Mouse (Mus musculus) lung, postnatal 0 days (tissue): ENCODE measurements at regions not wholly inside any gene's neighbourhood (a gene's known extent, or its start where the extent isn't known, plus 50 kb on each side); places are given as distances from the start of the nearest gene placed in this dataset.

Source experiments
- CTCF ChIP-seq: IDR thresholded peaks from 2 replicates; pipeline ENCODE4 v1.5.1; 2016; ENCODE audit warnings: antibody characterized with exemption, mild to moderate bottlenecking
- EP300 ChIP-seq: IDR thresholded peaks from 2 replicates; pipeline ENCODE4 v1.6.1; 2016; ENCODE audit warnings: antibody characterized with exemption, mild to moderate bottlenecking, control low read depth

DNA sequence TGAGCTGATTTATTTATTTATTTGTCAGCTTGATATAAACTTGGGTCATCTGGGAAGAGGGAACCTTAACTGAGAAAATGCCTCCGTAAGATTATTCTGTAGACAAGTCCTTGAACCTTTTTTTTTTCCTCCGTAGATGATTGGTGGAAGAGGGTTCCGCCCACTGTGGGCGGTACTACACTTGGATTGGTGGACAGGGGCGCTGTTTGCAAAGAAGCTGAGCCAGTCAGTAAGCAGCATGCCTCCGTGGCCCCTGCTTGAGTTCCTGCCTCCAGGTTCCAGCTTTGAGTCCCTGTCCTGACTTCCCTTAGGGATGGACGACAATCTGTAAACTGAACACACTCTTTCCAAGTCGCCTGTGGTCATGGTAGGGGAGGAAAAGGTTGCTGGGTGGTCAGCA, 259.4 kb upstream of the Sulf2 start:
- no peak for TF ChIP-seq EP300
- no peak for TF ChIP-seq CTCF
